Comparison of ENCODE assay signal across 19 mouse cellular contexts in genomic region chr2:119561794-119562193, GRCm38 (mm10). TPM values are rescaled to one million over a fixed set of nuclear protein-coding genes. Genes with fewer than 3 reads are reported as not detected.
DNase-seq lines count a peak whose midpoint lies in the region; ATAC-seq and TF ChIP-seq lines count a peak whose summit lies in the region.
"Had no signal": no experiment of that assay in that cellular context is flagged by ENCODE, and none has a peak within 500 bp of the region (broad histone marks: within the 10 kb centered on the region; RNA-seq: fewer than 3 reads in every experiment).

No protein-coding gene starts in this region.

- H3K4me3 ChIP-seq in MEL (ENCODE audit: control insufficient read depth in 1 of 2, insufficient read depth in 1 of 2, low read depth in 2 of 2, low read length in 2 of 2): no peak overlapping the region
- no peak overlapping the region for H3K4me3 ChIP-seq in hindbrain, embryonic 11.5 days (ENCODE audit: low read depth, low read length)
- H3K4me3 ChIP-seq: embryonic facial prominence, embryonic 12.5 days; heart, embryonic 12.5 days had no signal

- H3K4me2 ChIP-seq in hindbrain, embryonic 11.5 days (replicated peaks; ENCODE audit: low read depth, low read length): no peak overlapping the region
- H3K4me2 ChIP-seq: embryonic facial prominence, embryonic 12.5 days; heart, embryonic 12.5 days; hindbrain, embryonic 14.5 days had no signal

- H3K27me3 ChIP-seq in MEL (ENCODE audit: control insufficient read depth in 1 of 2, insufficient read depth in 2 of 2, low read length in 2 of 2): no peaks in the 10 kb centered on the region
- H3K27me3 ChIP-seq in splenic B cell, adult 2 months (ENCODE audit: control insufficient read depth, insufficient read depth, low read length, poor library complexity, severe bottlenecking): no peaks in the 10 kb centered on the region
- H3K27me3 ChIP-seq in hindbrain, embryonic 11.5 days (ENCODE audit: control insufficient read depth, insufficient read depth, low read length): no peaks in the 10 kb centered on the region
- H3K27me3 ChIP-seq: embryonic facial prominence, embryonic 12.5 days; heart, embryonic 12.5 days had no signal

- peak; percentile 33; the same call in 1 of the 2 replicates for ATAC-seq in granulocyte monocyte progenitor cell, adult 5-6 weeks (replicated peaks; ENCODE audit: poor library complexity, severe bottlenecking)
- ATAC-seq in hindbrain, embryonic 11.5 days (ENCODE audit: low FRiP score): no peak
- ATAC-seq: forebrain, embryonic 16.5 days; intestine, embryonic 16.5 days had no signal

- H3K4me1 ChIP-seq in MEL (ENCODE audit: control insufficient read depth in 1 of 2, insufficient read depth in 2 of 2, low read length in 2 of 2): peaks cover 0 to 6% of the 10 kb centered on the region in 2 experiments; a peak in 2 of 4 replicates
- H3K4me1 ChIP-seq in hindbrain, embryonic 11.5 days (replicated peaks; ENCODE audit: control insufficient read depth, insufficient read depth, low read length): no peaks in the 10 kb centered on the region
- H3K4me1 ChIP-seq: embryonic facial prominence, embryonic 12.5 days; heart, embryonic 12.5 days had no signal

- H3K9ac ChIP-seq in MEL (ENCODE audit: control insufficient read depth, low read depth, low read length, poor library complexity, severe bottlenecking): no peak overlapping the region
- no peak overlapping the region for H3K9ac ChIP-seq in hindbrain, embryonic 11.5 days (ENCODE audit: low read depth, low read length)
- H3K9ac ChIP-seq: embryonic facial prominence, embryonic 12.5 days; heart, embryonic 12.5 days; hindbrain, embryonic 14.5 days had no signal

- peaks cover 4% of the 10 kb centered on the region; the same call in 1 of the 2 replicates for H3K79me2 ChIP-seq in MEL (ENCODE audit: control insufficient read depth, insufficient read depth, low read length, poor library complexity)

- H3K36me3 ChIP-seq in MEL (ENCODE audit: control insufficient read depth in 1 of 2, insufficient read depth in 2 of 2, low read length in 2 of 2): peaks cover 0 to 2% of the 10 kb centered on the region in 2 experiments
- H3K36me3 ChIP-seq in splenic B cell, adult 2 months (ENCODE audit: control insufficient read depth, insufficient read depth, low read length, poor library complexity, severe bottlenecking): no peaks in the 10 kb centered on the region; the same call in 1 of the 2 replicates
- no peaks in the 10 kb centered on the region for H3K36me3 ChIP-seq in hindbrain, embryonic 11.5 days (ENCODE audit: control insufficient read depth, insufficient read depth, low read length)

- TF ChIP-seq POLR2A in MEL (IDR thresholded peaks at IDR 0.05; ENCODE audit: control insufficient read depth in 1 of 2, insufficient read depth in 1 of 2, low read depth in 1 of 2, low read length in 2 of 2, poor library complexity in 1 of 2): no peak

- H3K9me3 ChIP-seq in MEL (replicated peaks; ENCODE audit: insufficient read depth, low read length): no peaks in the 10 kb centered on the region
- no peaks in the 10 kb centered on the region for H3K9me3 ChIP-seq in hindbrain, embryonic 11.5 days (ENCODE audit: control insufficient read depth, low read length)
- H3K9me3 ChIP-seq: embryonic facial prominence, embryonic 12.5 days; heart, embryonic 12.5 days had no signal

- H3K27ac ChIP-seq in MEL (ENCODE audit: control insufficient read depth, low read depth, low read length): 0 out of 2 replicates have a peak overlapping the region, but pooled peaks have one; percentile 30
- H3K27ac ChIP-seq in hindbrain, embryonic 11.5 days (ENCODE audit: low read depth, low read length): no peak overlapping the region
- H3K27ac ChIP-seq: embryonic facial prominence, embryonic 12.5 days; hindbrain, embryonic 14.5 days had no signal

- TF ChIP-seq EP300 in MEL (IDR thresholded peaks at IDR 0.05; ENCODE audit: low read depth in 1 of 2, low read length in 2 of 2): no peak

- DNase-seq in A20 (ENCODE audit: low read depth, low spot score) (peak; percentile 68), MEL (ENCODE audit: low read depth, low spot score) (peak; percentile 34)
- peak; percentile 45 for DNase-seq in splenic B cell, adult 2 months (ENCODE audit: low read depth, low spot score)
- no peak for DNase-seq in layer of hippocampus, adult 8-10 months (ENCODE audit: low spot score in 2 of 2)
- no peak for DNase-seq in hindbrain, embryonic 11.5 days (ENCODE audit: low spot score)
- no peak for DNase-seq in lung, postnatal 10 days
- DNase-seq: adrenal gland, postnatal 10 days; cerebellum, adult 11 months; cerebellum, adult 8-10 months; cerebellum, postnatal 14 days; gastrocnemius, postnatal 14 days; heart, postnatal 36 days had no signal

- TF ChIP-seq CTCF in MEL (IDR thresholded peaks at IDR 0.05 in 2 of 3, conservative IDR thresholded peaks at IDR 0.05 in 1 of 3; ENCODE audit: control insufficient read depth in 1 of 3, insufficient read depth in 1 of 3, low read depth in 2 of 3, low read length in 3 of 3, poor library complexity in 1 of 3, severe bottlenecking in 1 of 3): no peak

- no peak for TF ChIP-seq RAD21 in MEL (IDR thresholded peaks at IDR 0.05; ENCODE audit: low read depth, low read length)

- 94% methylated on average over 3 of the region's 3 CpGs for WGBS in hindbrain, embryonic 11.5 days

TF ChIP-seq in MEL, 35 proteins besides CTCF, POLR2A, EP300 and RAD21:
- TF ChIP-seq SIN3A (IDR thresholded peaks at IDR 0.05; ENCODE audit: low read length) (0 out of 2 replicates have a peak, but pooled peaks have one; percentile 21), E2F4 (IDR thresholded peaks at IDR 0.05; ENCODE audit: borderline replicate concordance, low read depth, low read length) (no peak)

RNA-seq across cellular contexts. Expression of gene Chp1, which starts 14.3 kb away (rescaled TPM):
- 32.5 and 35.4 TPM in 2 replicates for total RNA-seq in MEL (2012; rRNA removed)
- polyA plus RNA-seq in MEL (2012; ENCODE audit: insufficient read depth in 1 of 2, insufficient read length in 2 of 2, low read depth in 1 of 2, low replicate concordance in 2 of 2, missing spikeins in 1 of 2): 10 to 100 TPM in 1 of 2 experiments, not detected in 1; 74.8 TPM
- total RNA-seq in granulocyte monocyte progenitor cell, adult 5-6 weeks (2014; fragmentation: Nextera tagmentation): 53.9 and 55.8 TPM in 2 replicates
- 46.9 and 53.5 TPM in 2 replicates for total RNA-seq in granulocyte monocyte progenitor cell, adult 5-6 weeks (2017)
- 100 to 1,000 TPM; 148 to 177 (median 173) TPM for total RNA-seq in layer of hippocampus, adult 8-10 months (2022)
- 62.3 and 69.6 TPM in 2 replicates for polyA plus RNA-seq in hindbrain, embryonic 11.5 days (2014; fragmentation: Nextera tagmentation; extraction: Ambion mirVana)

RNA-seq across cellular contexts. Expression of gene Exd1, which starts 14.4 kb away (rescaled TPM):
- 0.27 and 0.29 TPM in 2 replicates for total RNA-seq in MEL (2012; rRNA removed)
- polyA plus RNA-seq in MEL (2012; ENCODE audit: insufficient read depth in 1 of 2, insufficient read length in 2 of 2, low read depth in 1 of 2, low replicate concordance in 2 of 2, missing spikeins in 1 of 2): under 1 TPM in 1 of 2 experiments, not detected in 1; 0.88 TPM
- total RNA-seq in granulocyte monocyte progenitor cell, adult 5-6 weeks (2014; fragmentation: Nextera tagmentation): 0.13 TPM in 1 of 2 replicates, not detected in the other
- total RNA-seq in granulocyte monocyte progenitor cell, adult 5-6 weeks (2017): 0.31 TPM in 1 of 2 replicates, not detected in the other
- under 1 TPM; 0.74 to 0.89 (median 0.75) TPM for total RNA-seq in layer of hippocampus, adult 8-10 months (2022)
- 0.40 and 0.49 TPM in 2 replicates for polyA plus RNA-seq in hindbrain, embryonic 11.5 days (2014; fragmentation: Nextera tagmentation; extraction: Ambion mirVana)

RNA-seq across cellular contexts. Expression of gene Nusap1, which starts 56.3 kb away (rescaled TPM):
- total RNA-seq in MEL (2012; rRNA removed): 17.0 and 25.0 TPM in 2 replicates
- 10 to 100 TPM in 1 of 2 experiments, not detected in 1; 28.2 TPM for polyA plus RNA-seq in MEL (2012; ENCODE audit: insufficient read depth in 1 of 2, insufficient read length in 2 of 2, low read depth in 1 of 2, low replicate concordance in 2 of 2, missing spikeins in 1 of 2)
- 11.5 and 17.2 TPM in 2 replicates for total RNA-seq in granulocyte monocyte progenitor cell, adult 5-6 weeks (2014; fragmentation: Nextera tagmentation)
- total RNA-seq in granulocyte monocyte progenitor cell, adult 5-6 weeks (2017): 95.4 and 98.2 TPM in 2 replicates
- total RNA-seq in layer of hippocampus, adult 8-10 months (2022): under 1 TPM; 0.31 to 0.75 (median 0.65) TPM
- polyA plus RNA-seq in hindbrain, embryonic 11.5 days (2014; fragmentation: Nextera tagmentation; extraction: Ambion mirVana): 87.1 and 89.1 TPM in 2 replicates

RNA-seq across cellular contexts. Expression of gene Oip5, which starts 56.5 kb away (rescaled TPM):
- 18.1 and 26.4 TPM in 2 replicates for total RNA-seq in MEL (2012; rRNA removed)
- polyA plus RNA-seq in MEL (2012; ENCODE audit: insufficient read depth in 1 of 2, insufficient read length in 2 of 2, low read depth in 1 of 2, low replicate concordance in 2 of 2, missing spikeins in 1 of 2): 10 to 100 TPM in 1 of 2 experiments, not detected in 1; 29.6 TPM
- total RNA-seq in granulocyte monocyte progenitor cell, adult 5-6 weeks (2014; fragmentation: Nextera tagmentation): 12.2 and 19.0 TPM in 2 replicates
- total RNA-seq in granulocyte monocyte progenitor cell, adult 5-6 weeks (2017): 17.7 and 19.9 TPM in 2 replicates
- 1 to 10 TPM in 1 of 4 experiments, under 1 TPM in 3; 0.33 to 1.2 (median 0.84) TPM for total RNA-seq in layer of hippocampus, adult 8-10 months (2022)
- 30.7 and 33.2 TPM in 2 replicates for polyA plus RNA-seq in hindbrain, embryonic 11.5 days (2014; fragmentation: Nextera tagmentation; extraction: Ambion mirVana)
- total RNA-seq: gastrocnemius, adult 18-20 months had no signal

Comparison
In these comparisons a context has a peak if more than half of its experiments do, and no peak if none do; other contexts are left out.
1. DNase-seq: peak in A20 (single experiment), MEL (single experiment) and splenic B cell, adult 2 months (single experiment); none in layer of hippocampus, adult 8-10 months (0 of 2), hindbrain, embryonic 11.5 days (single experiment) and lung, postnatal 10 days (single experiment).
2. RNA of gene Nusap1, which starts 56.3 kb away (total RNA-seq): 11.5 to 98.2 TPM in granulocyte monocyte progenitor cell, adult 5-6 weeks and 17.0 to 25.0 TPM in MEL; 0.31 to 0.75 TPM in layer of hippocampus, adult 8-10 months; every median in the first group is over 4 times any median in the second.